ENCODE assay signal across 12 mouse cellular contexts in the genomic region with DNA sequence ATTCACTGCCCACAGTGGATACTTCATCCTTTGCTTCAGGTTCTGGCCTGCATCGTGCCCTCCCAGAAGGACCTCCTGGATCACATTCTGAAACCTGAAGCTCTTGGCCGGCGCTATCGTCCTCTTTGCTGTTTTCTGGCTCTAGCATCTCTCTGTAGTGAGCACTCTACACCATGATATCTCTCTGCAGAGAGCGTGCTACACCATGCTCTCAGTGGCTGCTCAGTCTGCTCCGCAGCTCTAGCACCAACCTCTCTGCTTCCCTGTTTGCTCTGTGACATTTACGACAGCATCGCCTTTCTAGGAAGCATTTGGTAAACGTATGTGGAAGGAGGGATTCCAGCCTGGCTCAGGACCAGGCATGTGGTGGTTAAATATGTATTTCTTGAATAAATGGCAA.
DNase-seq lines count a peak whose midpoint lies in the region; ATAC-seq and TF ChIP-seq lines count a peak whose summit lies in the region.
"Had no signal": no experiment of that assay in that cellular context is flagged by ENCODE, and none has a peak within 500 bp of the region (broad histone marks: within the 10 kb centered on the region; RNA-seq: fewer than 3 reads in every experiment).

No protein-coding gene starts in this region.

- intact Hi-C loops in heart, postnatal 36 days (cut with DNase I) = loop anchor here (5.0 kb wide), 3 partner anchors 74 to 831 kb away; no protein-coding TSS in a partner anchor

- TF ChIP-seq CTCF in cerebellum, adult 2 months (IDR thresholded peaks at IDR 0.05; ENCODE audit: borderline replicate concordance, insufficient read depth, low read depth, low read length) = no peak

- no peaks in the 10 kb centered on the region for H3K36me3 ChIP-seq in midbrain, embryonic 11.5 days (ENCODE audit: control insufficient read depth, insufficient read depth, low read length)
- H3K36me3 ChIP-seq in midbrain, embryonic 16.5 days (ENCODE audit: control insufficient read depth, insufficient read depth, low read length) = no peaks in the 10 kb centered on the region
- no peaks in the 10 kb centered on the region for H3K36me3 ChIP-seq in limb, embryonic 10.5 days
- no peaks in the 10 kb centered on the region for H3K36me3 ChIP-seq in stomach, embryonic 16.5 days (ENCODE audit: control insufficient read depth, insufficient read depth, low read length)

- no peak overlapping the region for H3K4me2 ChIP-seq in midbrain, embryonic 11.5 days
- no peak overlapping the region for H3K4me2 ChIP-seq in midbrain, embryonic 16.5 days (ENCODE audit: low read length)
- peak overlapping the region; percentile 51 for H3K4me2 ChIP-seq in stomach, embryonic 16.5 days (ENCODE audit: low read depth, low read length)

- peak; percentile 52 for DNase-seq in heart, adult 11 months
- DNase-seq in heart, postnatal 36 days = no peak
- DNase-seq in midbrain, embryonic 11.5 days (ENCODE audit: low spot score, missing footprints) = peak; percentile 82
- DNase-seq in limb, embryonic 10.5 days (ENCODE audit: low spot score) = no peak
- DNase-seq in cerebellum, adult 2 months = no peak
- DNase-seq in gastrocnemius, adult 8-10 months (ENCODE audit: low spot score in 2 of 2) = no peak
- DNase-seq: cerebellum, postnatal 10 days; gastrocnemius, adult 2 months had no signal

- no peaks in the 10 kb centered on the region for H3K27me3 ChIP-seq in midbrain, embryonic 11.5 days (ENCODE audit: control insufficient read depth, insufficient read depth, low read length)
- H3K27me3 ChIP-seq in midbrain, embryonic 16.5 days (ENCODE audit: control insufficient read depth, insufficient read depth, low read depth, low read length) = no peaks in the 10 kb centered on the region
- H3K27me3 ChIP-seq in limb, embryonic 10.5 days (ENCODE audit: low read depth, poor library complexity, severe bottlenecking) = peaks cover 66% of the 10 kb centered on the region
- no peaks in the 10 kb centered on the region for H3K27me3 ChIP-seq in stomach, embryonic 16.5 days (ENCODE audit: control insufficient read depth, insufficient read depth, low read length)
- no peaks in the 10 kb centered on the region; the same call in 1 of the 2 replicates for H3K27me3 ChIP-seq in cerebellum, adult 2 months (ENCODE audit: control insufficient read depth, insufficient read depth, low read length)
- H3K27me3 ChIP-seq: heart, embryonic 13.5 days had no signal

- TF ChIP-seq POLR2A in cerebellum, adult 2 months (IDR thresholded peaks at IDR 0.05; ENCODE audit: borderline replicate concordance, insufficient read depth, low read length) = no peak

- no peak overlapping the region for H3K9ac ChIP-seq in midbrain, embryonic 11.5 days (ENCODE audit: low read length)
- H3K9ac ChIP-seq in midbrain, embryonic 16.5 days (ENCODE audit: low read depth, low read length) = no peak overlapping the region
- peak overlapping the region; percentile 47; the same call in 1 of the 2 replicates for H3K9ac ChIP-seq in stomach, embryonic 16.5 days (ENCODE audit: low read length)
- H3K9ac ChIP-seq: heart, embryonic 13.5 days had no signal

- no peak for ATAC-seq in midbrain, embryonic 11.5 days (ENCODE audit: low FRiP score)
- ATAC-seq in midbrain, embryonic 16.5 days = no peak
- peak; percentile 34; the same call in 1 of the 2 replicates for ATAC-seq in stomach, embryonic 16.5 days (ENCODE audit: insufficient read depth, low FRiP score)
- ATAC-seq: hindbrain, postnatal 0 days had no signal

- WGBS in midbrain, embryonic 11.5 days = 77% methylated on average over 9 of the region's 9 CpGs
- WGBS in midbrain, embryonic 16.5 days = 72% methylated on average over 9 of the region's 9 CpGs
- 57% methylated on average over 9 of the region's 9 CpGs for WGBS in limb, embryonic 10.5 days
- WGBS in stomach, embryonic 16.5 days = 48% methylated on average over 9 of the region's 9 CpGs
- 57% methylated on average over 9 of the region's 9 CpGs for WGBS in cerebellum, adult 2 months

- H3K27ac ChIP-seq in midbrain, embryonic 11.5 days (ENCODE audit: low read depth, low read length) = peak overlapping the region; percentile 16; the same call in 1 of the 2 replicates
- no peak overlapping the region for H3K27ac ChIP-seq in midbrain, embryonic 16.5 days (ENCODE audit: low read length)
- H3K27ac ChIP-seq in limb, embryonic 10.5 days = no peak overlapping the region; the same call in 1 of the 2 replicates
- H3K27ac ChIP-seq in stomach, embryonic 16.5 days (ENCODE audit: low read length) = peak overlapping the region; percentile 70
- H3K27ac ChIP-seq in cerebellum, adult 2 months (ENCODE audit: insufficient read depth, low read length) = no peak overlapping the region
- H3K27ac ChIP-seq: gastrocnemius, adult 2 months; heart, embryonic 13.5 days; hindbrain, postnatal 0 days had no signal

- no peak overlapping the region for H3K4me3 ChIP-seq in midbrain, embryonic 11.5 days (ENCODE audit: low read depth, low read length)
- no peak overlapping the region for H3K4me3 ChIP-seq in midbrain, embryonic 16.5 days (ENCODE audit: low read depth, low read length)
- peak overlapping the region; percentile 29 for H3K4me3 ChIP-seq in limb, embryonic 10.5 days
- H3K4me3 ChIP-seq in stomach, embryonic 16.5 days (replicated peaks; ENCODE audit: low read length) = no peak overlapping the region
- H3K4me3 ChIP-seq in cerebellum, adult 2 months (replicated peaks; ENCODE audit: insufficient read depth, low read depth, low read length) = no peak overlapping the region
- H3K4me3 ChIP-seq: heart, embryonic 13.5 days had no signal

- no peaks in the 10 kb centered on the region for H3K9me3 ChIP-seq in midbrain, embryonic 11.5 days (ENCODE audit: control insufficient read depth, low read length)
- no peaks in the 10 kb centered on the region for H3K9me3 ChIP-seq in midbrain, embryonic 16.5 days (replicated peaks; ENCODE audit: control insufficient read depth, low read length, poor library complexity, severe bottlenecking)
- H3K9me3 ChIP-seq in limb, embryonic 10.5 days (replicated peaks) = no peaks in the 10 kb centered on the region
- no peaks in the 10 kb centered on the region for H3K9me3 ChIP-seq in stomach, embryonic 16.5 days (replicated peaks; ENCODE audit: control insufficient read depth, low read length)
- H3K9me3 ChIP-seq: heart, embryonic 13.5 days had no signal

- H3K4me1 ChIP-seq in midbrain, embryonic 11.5 days (ENCODE audit: control insufficient read depth, insufficient read depth, low read length) = peaks cover 7% of the 10 kb centered on the region; the same call in 1 of the 2 replicates
- H3K4me1 ChIP-seq in midbrain, embryonic 16.5 days (ENCODE audit: control insufficient read depth, insufficient read depth, low read length) = peaks cover 5% of the 10 kb centered on the region; the same call in 1 of the 2 replicates
- H3K4me1 ChIP-seq in limb, embryonic 10.5 days = peaks cover 34% of the 10 kb centered on the region
- H3K4me1 ChIP-seq in stomach, embryonic 16.5 days (ENCODE audit: control insufficient read depth, insufficient read depth, low read length) = peaks cover 10% of the 10 kb centered on the region
- peaks cover under 1% of the 10 kb centered on the region; the same call in 1 of the 2 replicates for H3K4me1 ChIP-seq in cerebellum, adult 2 months (ENCODE audit: control insufficient read depth, insufficient read depth, low read length)

Comparison
In these comparisons a context has a peak if more than half of its experiments do, and no peak if none do; other contexts are left out.
1. DNase-seq: peak in heart, adult 11 months (single experiment) and midbrain, embryonic 11.5 days (single experiment); none in heart, postnatal 36 days (0 of 2), limb, embryonic 10.5 days (single experiment), cerebellum, adult 2 months (0 of 2) and gastrocnemius, adult 8-10 months (0 of 2).
2. H3K27ac ChIP-seq: peak in midbrain, embryonic 11.5 days (single experiment) and stomach, embryonic 16.5 days (single experiment); none in midbrain, embryonic 16.5 days (single experiment), limb, embryonic 10.5 days (single experiment) and cerebellum, adult 2 months (single experiment).